Mouse (Mus musculus) ES-Bruce4 (cell line): ENCODE data around the gene Cradd. TPM values are rescaled to one million over a fixed set of nuclear protein-coding genes. Genes with fewer than 3 reads are reported as not detected.

Experiments
- H3K27ac ChIP-seq: 2 replicates; pipeline ENCODE4 v1.5.1; 2012; ENCODE audit warnings: low read length, inconsistent platforms; ENCODE audit not compliant: insufficient read depth
- H3K27me3 ChIP-seq: 2 replicates; pipeline ENCODE4 v1.6.1; 2012; ENCODE audit warnings: mild to moderate bottlenecking, low read length, inconsistent platforms; ENCODE audit not compliant: control insufficient read depth, poor library complexity, insufficient read depth, severe bottlenecking
- H3K36me3 ChIP-seq: 2 replicates; pipeline ENCODE4 v1.6.1; 2012; ENCODE audit warnings: inconsistent platforms, mild to moderate bottlenecking, low read length, moderate library complexity; ENCODE audit not compliant: control insufficient read depth, poor library complexity, insufficient read depth, severe bottlenecking
- H3K4me1 ChIP-seq: one replicate; pipeline ENCODE4 v1.8.1; 2011; ENCODE audit warnings: low read length; ENCODE audit not compliant: control insufficient read depth, insufficient read depth
- H3K4me3 ChIP-seq: 2 replicates; pipeline ENCODE4 v1.5.1; 2011; ENCODE audit warnings: low read depth, mild to moderate bottlenecking, low read length
- H3K9ac ChIP-seq: 2 replicates; pipeline ENCODE4 v1.6.1; 2012; ENCODE audit warnings: low read depth, mild to moderate bottlenecking, inconsistent platforms; ENCODE audit not compliant: poor library complexity, severe bottlenecking
- H3K9me3 ChIP-seq: replicated peaks from 2 replicates; pipeline ENCODE4 v1.6.1; 2012; ENCODE audit warnings: mild to moderate bottlenecking, low read length, inconsistent platforms; ENCODE audit not compliant: control insufficient read depth, poor library complexity, insufficient read depth, severe bottlenecking
- CTCF ChIP-seq: IDR thresholded peaks from one replicate; pipeline ENCODE4 v1.8.1; 2011; ENCODE audit warnings: low read depth, low read length
- EP300 ChIP-seq: IDR thresholded peaks from 2 replicates; pipeline ENCODE4 v1.6.1; 2011; ENCODE audit warnings: low read depth, low read length; ENCODE audit not compliant: insufficient read depth
- POLR2A ChIP-seq: IDR thresholded peaks from one replicate; pipeline ENCODE4 v1.8.1; 2011; ENCODE audit warnings: low read length; ENCODE audit not compliant: insufficient read depth
- polyA plus RNA-seq: library from polyadenylated mRNA; stranded (reverse); fragments of >200 nt; gene quantifications from 2 replicates; pipeline ENCODE4 v1.2.4, GENCODE M21; 2011; ENCODE audit warnings: low read depth; ENCODE audit not compliant: missing spikeins, insufficient read depth, insufficient read length

Cradd gene
- polyA plus RNA-seq, 1 experiment, result 18.4 TPM

- H3K27ac ChIP-seq, result no peak overlapping the region
- TF ChIP-seq EP300 (no peak), CTCF (no peak), POLR2A (no peak)
- H3K4me1 ChIP-seq, result peaks cover 5% of the 10 kb centered on the region
Measured at GRCm38 (mm10) chr10:95233044-95233443, 90.9 kb downstream of the Cradd start.

GRCm38 (mm10) chr10:95232554-95232953 is 91.4 kb downstream of the Cradd start:
- Histone ChIP-seq H3K27ac (no peak overlapping the region), H3K9me3 (no peaks in the 10 kb centered on the region), H3K36me3 (no peaks in the 10 kb centered on the region), H3K4me3 (no peak overlapping the region), H3K27me3 (no peaks in the 10 kb centered on the region), H3K4me1 (peaks cover 5% of the 10 kb centered on the region), H3K9ac (no peak overlapping the region)
- TF ChIP-seq POLR2A, result no peak
- TF ChIP-seq EP300, result no peak
- TF ChIP-seq CTCF, result no peak

More at GRCm38 (mm10) chr10:95233044-95233443, 90.9 kb downstream of the Cradd start:
- Histone ChIP-seq H3K4me3 (no peak overlapping the region), H3K9ac (no peak overlapping the region), H3K27me3 (no peaks in the 10 kb centered on the region), H3K36me3 (no peaks in the 10 kb centered on the region), H3K9me3 (no peaks in the 10 kb centered on the region)

- Histone ChIP-seq H3K4me3 (no peak overlapping the region), H3K4me1 (peaks cover 3% of the 10 kb centered on the region), H3K27me3 (no peaks in the 10 kb centered on the region), H3K9ac (no peak overlapping the region), H3K36me3 (no peaks in the 10 kb centered on the region), H3K9me3 (no peaks in the 10 kb centered on the region), H3K27ac (no peak overlapping the region)
- no peak for TF ChIP-seq POLR2A
- no peak for TF ChIP-seq EP300
- no peak for TF ChIP-seq CTCF
Measured at GRCm38 (mm10) chr10:95228192-95228591, 95.7 kb downstream of the Cradd start.

- Histone ChIP-seq H3K27ac (no peak overlapping the region), H3K9ac (no peak overlapping the region), H3K36me3 (no peaks in the 10 kb centered on the region), H3K9me3 (no peaks in the 10 kb centered on the region), H3K4me1 (peaks cover 3% of the 10 kb centered on the region), H3K4me3 (no peak overlapping the region), H3K27me3 (no peaks in the 10 kb centered on the region)
- no peak for TF ChIP-seq POLR2A
- TF ChIP-seq EP300, result no peak
- TF ChIP-seq CTCF, result no peak
Measured at GRCm38 (mm10) chr10:95227590-95227989, 96.3 kb downstream of the Cradd start.

GRCm38 (mm10) chr10:95226772-95227171 is 97.2 kb downstream of the Cradd start:
- Histone ChIP-seq H3K9me3 (no peaks in the 10 kb centered on the region), H3K27ac (no peak overlapping the region), H3K36me3 (no peaks in the 10 kb centered on the region), H3K9ac (no peak overlapping the region), H3K27me3 (no peaks in the 10 kb centered on the region), H3K4me3 (no peak overlapping the region), H3K4me1 (peaks cover 3% of the 10 kb centered on the region)
- TF ChIP-seq CTCF, result no peak
- TF ChIP-seq POLR2A, result no peak
- no peak for TF ChIP-seq EP300

- no peak overlapping the region for H3K4me3 ChIP-seq
- H3K4me1 ChIP-seq, result peaks cover 3% of the 10 kb centered on the region
- no peak overlapping the region for H3K9ac ChIP-seq
- H3K9me3 ChIP-seq, result no peaks in the 10 kb centered on the region
- H3K27ac ChIP-seq, result no peak overlapping the region
- no peaks in the 10 kb centered on the region for H3K36me3 ChIP-seq
- TF ChIP-seq EP300 (no peak), POLR2A (no peak), CTCF (no peak)
- no peaks in the 10 kb centered on the region for H3K27me3 ChIP-seq
Measured at GRCm38 (mm10) chr10:95225006-95225405, 98.9 kb downstream of the Cradd start.

- no peaks in the 10 kb centered on the region for H3K9me3 ChIP-seq
- H3K9ac ChIP-seq, result no peak overlapping the region
- TF ChIP-seq CTCF, result no peak
- no peak for TF ChIP-seq EP300
- TF ChIP-seq POLR2A, result no peak
- no peak overlapping the region for H3K4me3 ChIP-seq
- H3K36me3 ChIP-seq, result no peaks in the 10 kb centered on the region
- no peaks in the 10 kb centered on the region for H3K27me3 ChIP-seq
- H3K4me1 ChIP-seq, result peaks cover 6% of the 10 kb centered on the region
- H3K27ac ChIP-seq, result no peak overlapping the region
Measured at GRCm38 (mm10) chr10:95223211-95223610, 100.7 kb downstream of the Cradd start.
